Mouse (Mus musculus) neutrophil, adult 65 days (primary cell): ENCODE data around the gene Olfr710. TPM values are rescaled to one million over a fixed set of nuclear protein-coding genes. Genes with fewer than 3 reads are reported as not detected.

Experiments
- total RNA-seq: library from RNA; stranded (reverse); gene quantifications from 2 replicates; pipeline ENCODE4 v1.2.4, GENCODE M21; 2023

Olfr710 gene
- total RNA-seq, result not detected in 2 replicates

DNA sequence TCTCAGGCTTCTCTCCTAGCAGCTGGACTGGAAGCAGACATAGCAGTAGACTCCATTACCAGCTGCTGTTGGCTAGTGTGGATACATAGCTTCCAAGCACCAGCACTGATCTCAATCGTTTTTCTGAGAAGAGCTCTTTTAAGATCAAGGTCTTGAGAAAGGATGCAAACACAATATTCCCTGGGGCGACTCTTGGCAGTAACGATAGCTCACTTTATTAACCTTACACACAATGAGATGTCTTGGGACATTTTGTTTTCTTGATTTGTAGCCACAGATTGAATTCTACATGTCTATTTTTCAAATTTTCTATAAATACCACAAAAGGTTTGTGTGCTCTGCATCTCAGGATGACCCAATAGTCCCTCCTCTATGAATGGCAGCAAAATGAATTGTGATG, at the start of gene Olfr710:
TSS of gene Olfr710 (minus strand) at position 101 of the 400 bp plus-strand sequence.

GRCm38 (mm10) chr7:106975353-106975752, 27.2 kb upstream of the Olfr710 start, which contains the start of gene Olfr711:
Gene Olfr711, minus strand, starts transcription at chr7:106975453.

GRCm38 (mm10) chr7:106963837-106964236, 15.7 kb upstream of the Olfr710 start, which contains the start of gene Olfr6:
Gene Olfr6, minus strand, starts transcription at chr7:106963937.

DNA sequence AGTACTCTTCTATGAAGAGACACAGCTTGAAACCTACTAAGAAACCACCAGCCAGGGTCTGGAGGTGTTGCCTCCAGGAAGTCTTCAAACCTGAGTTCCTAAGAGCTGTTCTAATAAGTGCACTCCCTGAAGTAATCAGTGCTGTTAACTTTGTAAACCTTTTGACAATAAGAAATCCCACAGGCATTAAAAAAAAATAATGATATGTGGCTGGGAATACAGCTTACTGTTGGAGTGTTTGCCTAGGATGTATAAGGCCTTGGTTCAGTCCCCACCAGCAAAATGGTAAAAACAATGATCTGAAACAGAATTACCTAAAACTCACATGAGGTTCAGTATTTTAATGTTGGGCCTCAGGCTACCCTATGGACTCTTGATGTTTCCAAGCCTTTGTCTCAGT, 16.0 kb downstream of the Olfr710 start, which contains the start of gene Olfr709-ps1:
TSS of gene Olfr709-ps1 (minus strand) at position 101 of the 400 bp plus-strand sequence.

GRCm38 (mm10) chr7:106907676-106908075, 40.4 kb downstream of the Olfr710 start, which contains the start of gene Olfr1532-ps1:
Gene Olfr1532-ps1, plus strand, starts transcription at chr7:106908001.

GRCm38 (mm10) chr7:106901141-106901540, 47.0 kb downstream of the Olfr710 start, which contains the start of gene Olfr707:
Gene Olfr707, minus strand, starts transcription at chr7:106901241.

Other genes starting within 250 kb of the Olfr710 start
- gene Olfr695, start 231.9 kb downstream of the Olfr710 start, total RNA-seq, result not detected in 2 replicates
- gene Olfr697, start 205.9 kb downstream of the Olfr710 start, total RNA-seq, result not detected in 2 replicates
- not detected in 2 replicates for gene Olfr698, start 192.9 kb downstream of the Olfr710 start, total RNA-seq
- gene Olfr699, start 155.1 kb downstream of the Olfr710 start, total RNA-seq, result not detected in 2 replicates
- not detected in 2 replicates for gene Olfr700, start 139.5 kb downstream of the Olfr710 start, total RNA-seq
- not detected in 2 replicates for gene Olfr701, start 134.2 kb downstream of the Olfr710 start, total RNA-seq
- not detected in 2 replicates for gene Olfr702, start 114.4 kb downstream of the Olfr710 start, total RNA-seq
- gene Olfr703, start 105.0 kb downstream of the Olfr710 start, total RNA-seq, result not detected in 2 replicates
- gene Olfr704, start 85.1 kb downstream of the Olfr710 start, total RNA-seq, result not detected in 2 replicates
- gene Olfr705, start 71.4 kb downstream of the Olfr710 start, total RNA-seq, result not detected in 2 replicates
- not detected in 2 replicates for gene Olfr706, start 60.1 kb downstream of the Olfr710 start, total RNA-seq
- not detected in 2 replicates for gene Olfr707, start 47.1 kb downstream of the Olfr710 start, total RNA-seq
- gene Olfr1532-ps1, start 40.3 kb downstream of the Olfr710 start, total RNA-seq, result not detected in 2 replicates
- 0.09 TPM in 1 of 2 replicates, not detected in the other for gene Olfr709-ps1, start 16.1 kb downstream of the Olfr710 start, total RNA-seq
- gene Olfr6, start 15.6 kb upstream of the Olfr710 start, total RNA-seq, result not detected in 2 replicates
- gene Olfr711, start 27.1 kb upstream of the Olfr710 start, total RNA-seq, result not detected in 2 replicates
- not detected in 2 replicates for gene Olfr2, start 57.8 kb upstream of the Olfr710 start, total RNA-seq
- not detected in 2 replicates for gene Olfr713, start 82.9 kb upstream of the Olfr710 start, total RNA-seq
- not detected in 2 replicates for gene Olfr714, start 122.7 kb upstream of the Olfr710 start, total RNA-seq
- not detected in 2 replicates for gene Olfr17, start 144.9 kb upstream of the Olfr710 start, total RNA-seq
- gene Olfr715b, start 162.1 kb upstream of the Olfr710 start, total RNA-seq, result not detected in 2 replicates
- gene Olfr715, start 182.8 kb upstream of the Olfr710 start, total RNA-seq, result not detected in 2 replicates
- not detected in 2 replicates for gene Olfr716, start 190.0 kb upstream of the Olfr710 start, total RNA-seq
- gene Nlrp14, start 218.7 kb upstream of the Olfr710 start, total RNA-seq, result not detected in 2 replicates